Mouse (Mus musculus): ENCODE results near the gene T2.

Gene T2

GRCm38 (mm10) chr17:8347765-8348285 is 8.0 kb upstream of the T2 start:
- H3K36me3 ChIP-seq (ENCODE audit: control insufficient read depth, insufficient read depth, low read length, poor library complexity, severe bottlenecking): no peaks in the 10 kb centered on the region
- no peaks in the 10 kb centered on the region for H3K27me3 ChIP-seq (ENCODE audit: control insufficient read depth, insufficient read depth, low read length, poor library complexity, severe bottlenecking)
- no peak for DNase-seq (ENCODE audit: low read depth, low spot score)

- H3K36me3 ChIP-seq (ENCODE audit: control insufficient read depth, insufficient read depth, low read length, poor library complexity, severe bottlenecking): no peaks in the 10 kb centered on the region
- no peak for DNase-seq (ENCODE audit: low read depth, low spot score)
- no peaks in the 10 kb centered on the region for H3K27me3 ChIP-seq (ENCODE audit: control insufficient read depth, insufficient read depth, low read length, poor library complexity, severe bottlenecking)
Measured at GRCm38 (mm10) chr17:8348941-8349340, 6.9 kb upstream of the T2 start.

GRCm38 (mm10) chr17:8351088-8351487 is 4.7 kb upstream of the T2 start:
- Histone ChIP-seq H3K27me3 (ENCODE audit: control insufficient read depth, insufficient read depth, low read length, poor library complexity, severe bottlenecking) (no peaks in the 10 kb centered on the region), H3K36me3 (ENCODE audit: control insufficient read depth, insufficient read depth, low read length, poor library complexity, severe bottlenecking) (no peaks in the 10 kb centered on the region)
- DNase-seq (ENCODE audit: low read depth, low spot score): no peak

GRCm38 (mm10) chr17:8357498-8357897 is 1.7 kb downstream of the T2 start:
- no peaks in the 10 kb centered on the region for H3K36me3 ChIP-seq (ENCODE audit: control insufficient read depth, insufficient read depth, low read length, poor library complexity, severe bottlenecking)
- DNase-seq (ENCODE audit: low read depth, low spot score): no peak
- no peaks in the 10 kb centered on the region for H3K27me3 ChIP-seq (ENCODE audit: control insufficient read depth, insufficient read depth, low read length, poor library complexity, severe bottlenecking)

GRCm38 (mm10) chr17:8360876-8361275 is 5.1 kb downstream of the T2 start:
- H3K36me3 ChIP-seq (ENCODE audit: control insufficient read depth, insufficient read depth, low read length, poor library complexity, severe bottlenecking): no peaks in the 10 kb centered on the region
- no peak for DNase-seq (ENCODE audit: low read depth, low spot score)

GRCm38 (mm10) chr17:8361281-8362103 is 5.7 kb downstream of the T2 start:
- no peaks in the 10 kb centered on the region for H3K27me3 ChIP-seq (ENCODE audit: control insufficient read depth, insufficient read depth, low read length, poor library complexity, severe bottlenecking)
- no peaks in the 10 kb centered on the region for H3K36me3 ChIP-seq (ENCODE audit: control insufficient read depth, insufficient read depth, low read length, poor library complexity, severe bottlenecking)
- no peak for DNase-seq (ENCODE audit: low read depth, low spot score)

More at GRCm38 (mm10) chr17:8360876-8361275, 5.1 kb downstream of the T2 start:
- no peaks in the 10 kb centered on the region for H3K27me3 ChIP-seq (ENCODE audit: control insufficient read depth, insufficient read depth, low read length, poor library complexity, severe bottlenecking)

- no peak for DNase-seq (ENCODE audit: low read depth, low spot score)
- no peaks in the 10 kb centered on the region for H3K36me3 ChIP-seq (ENCODE audit: control insufficient read depth, insufficient read depth, low read length, poor library complexity, severe bottlenecking)
- no peaks in the 10 kb centered on the region; the same call in 1 of the 2 replicates for H3K27me3 ChIP-seq (ENCODE audit: control insufficient read depth, insufficient read depth, low read length, poor library complexity, severe bottlenecking)
Measured at GRCm38 (mm10) chr17:8367514-8368480, 12.0 kb downstream of the T2 start.

- Histone ChIP-seq H3K36me3 (ENCODE audit: control insufficient read depth, insufficient read depth, low read length, poor library complexity, severe bottlenecking) (no peaks in the 10 kb centered on the region), H3K27me3 (ENCODE audit: control insufficient read depth, insufficient read depth, low read length, poor library complexity, severe bottlenecking) (no peaks in the 10 kb centered on the region; the same call in 1 of the 2 replicates)
- DNase-seq (ENCODE audit: low read depth, low spot score): no peak
Measured at GRCm38 (mm10) chr17:8368570-8368969, 12.8 kb downstream of the T2 start.

- Histone ChIP-seq H3K27me3 (ENCODE audit: control insufficient read depth, insufficient read depth, low read length, poor library complexity, severe bottlenecking) (no peaks in the 10 kb centered on the region; the same call in 1 of the 2 replicates), H3K36me3 (ENCODE audit: control insufficient read depth, insufficient read depth, low read length, poor library complexity, severe bottlenecking) (no peaks in the 10 kb centered on the region)
- no peak for DNase-seq (ENCODE audit: low read depth, low spot score)
Measured at GRCm38 (mm10) chr17:8369171-8369570, 13.4 kb downstream of the T2 start.

GRCm38 (mm10) chr17:8370634-8371229 is 14.9 kb downstream of the T2 start:
- Histone ChIP-seq H3K36me3 (ENCODE audit: control insufficient read depth, insufficient read depth, low read length, poor library complexity, severe bottlenecking) (no peaks in the 10 kb centered on the region), H3K27me3 (ENCODE audit: control insufficient read depth, insufficient read depth, low read length, poor library complexity, severe bottlenecking) (no peaks in the 10 kb centered on the region; the same call in 1 of the 2 replicates)
- no peak for DNase-seq (ENCODE audit: low read depth, low spot score)

GRCm38 (mm10) chr17:8371834-8372233 is 16.0 kb downstream of the T2 start:
- peak; percentile 38 for DNase-seq (ENCODE audit: low read depth, low spot score)
- Histone ChIP-seq H3K27me3 (ENCODE audit: control insufficient read depth, insufficient read depth, low read length, poor library complexity, severe bottlenecking) (no peaks in the 10 kb centered on the region; the same call in none of the 2 replicates), H3K36me3 (ENCODE audit: control insufficient read depth, insufficient read depth, low read length, poor library complexity, severe bottlenecking) (no peaks in the 10 kb centered on the region)

- DNase-seq (ENCODE audit: low read depth, low spot score): peak; percentile 81
- Histone ChIP-seq H3K27me3 (ENCODE audit: control insufficient read depth, insufficient read depth, low read length, poor library complexity, severe bottlenecking) (no peaks in the 10 kb centered on the region; the same call in 1 of the 2 replicates), H3K36me3 (ENCODE audit: control insufficient read depth, insufficient read depth, low read length, poor library complexity, severe bottlenecking) (no peaks in the 10 kb centered on the region)
Measured at GRCm38 (mm10) chr17:8372286-8373046, 16.7 kb downstream of the T2 start.

- DNase-seq (ENCODE audit: low read depth, low spot score): no peak
- H3K27me3 ChIP-seq (ENCODE audit: control insufficient read depth, insufficient read depth, low read length, poor library complexity, severe bottlenecking): no peaks in the 10 kb centered on the region; the same call in 1 of the 2 replicates
- H3K36me3 ChIP-seq (ENCODE audit: control insufficient read depth, insufficient read depth, low read length, poor library complexity, severe bottlenecking): no peaks in the 10 kb centered on the region
Measured at GRCm38 (mm10) chr17:8377298-8377697, 21.5 kb downstream of the T2 start.

- H3K36me3 ChIP-seq (ENCODE audit: control insufficient read depth, insufficient read depth, low read length, poor library complexity, severe bottlenecking): no peaks in the 10 kb centered on the region
- no peak for DNase-seq (ENCODE audit: low read depth, low spot score)
Measured at GRCm38 (mm10) chr17:8385441-8385840, 29.6 kb downstream of the T2 start.

More at GRCm38 (mm10) chr17:8385441-8385840, 29.6 kb downstream of the T2 start:
- no peaks in the 10 kb centered on the region for H3K27me3 ChIP-seq (ENCODE audit: control insufficient read depth, insufficient read depth, low read length, poor library complexity, severe bottlenecking)
